Mouse (Mus musculus): ENCODE data around the gene Arid1b. TPM values are rescaled to one million over a fixed set of nuclear protein-coding genes. Genes with fewer than 3 reads are reported as not detected.
A peak's percentile ranks its signal among the peaks of the same experiment; 100 is the strongest.

Gene Arid1b
- total RNA-seq, 1 experiment, result 9.2 TPM

DNA sequence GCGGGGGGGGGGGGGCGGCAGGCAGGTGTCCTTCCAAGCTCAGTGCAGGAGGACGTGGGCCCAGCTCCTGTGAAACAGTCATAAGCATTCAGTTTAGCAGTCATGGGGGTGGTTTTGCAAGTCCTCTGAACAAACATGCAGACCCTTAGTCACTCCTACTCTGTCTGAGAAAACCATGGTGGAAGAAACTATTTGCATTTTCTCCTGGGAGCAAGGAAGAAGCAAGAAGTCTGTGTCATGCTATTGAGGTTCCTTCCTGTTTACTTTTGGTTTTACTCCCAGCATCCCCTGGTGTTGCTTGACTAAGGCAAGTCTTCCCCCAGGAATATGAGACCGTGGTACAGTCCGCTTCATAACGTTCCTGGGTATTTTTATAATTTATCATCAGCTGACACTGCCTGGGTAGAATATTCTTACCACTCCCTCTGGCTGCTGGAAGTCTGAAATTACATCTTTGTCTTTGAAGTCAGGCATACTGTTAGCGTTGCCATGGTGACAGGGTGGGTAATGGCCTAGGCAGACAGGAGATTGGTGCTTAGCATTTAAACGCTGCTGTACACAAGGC, 144.6 kb downstream of the Arid1b start:
- DNase-seq (ENCODE audit: low read depth, low spot score), result peak; percentile 57
- no peak for TF ChIP-seq ZC3H11A (IDR thresholded peaks at IDR 0.05; ENCODE audit: borderline replicate concordance, low read depth, low read length)
- TF ChIP-seq HCFC1 (IDR thresholded peaks at IDR 0.05; ENCODE audit: borderline replicate concordance, insufficient read depth, low read length), result no peak
- no peak for TF ChIP-seq MAFK (IDR thresholded peaks at IDR 0.05; ENCODE audit: insufficient read depth, low read depth, low read length)
- no peak for TF ChIP-seq CHD2 (IDR thresholded peaks at IDR 0.05; ENCODE audit: low read depth, low read length)
- TF ChIP-seq ZNF384 (IDR thresholded peaks at IDR 0.05; ENCODE audit: low read depth, low read length), result no peak
- H3K36me3 ChIP-seq (ENCODE audit: control insufficient read depth, insufficient read depth, low read length, poor library complexity, severe bottlenecking), result no peaks in the 10 kb centered on the region
- H3K4me1 ChIP-seq (ENCODE audit: control insufficient read depth in 2 of 2, insufficient read depth in 2 of 2, low read length in 2 of 2, poor library complexity in 1 of 2), result peaks cover 2 to 6% of the 10 kb centered on the region in 2 experiments; a peak in 2 of 4 replicates
- in situ Hi-C loops (cut with MboI; ENCODE audit: low sequenced_read_pairs in 2 of 2, unreplicated experiment in 2 of 2), result no loop called here
- no peak overlapping the region for H3K4me3 ChIP-seq (ENCODE audit: insufficient read depth in 1 of 2, low read depth in 1 of 2, low read length in 2 of 2, poor library complexity in 1 of 2, severe bottlenecking in 1 of 2)
- H3K9ac ChIP-seq (ENCODE audit: insufficient read depth, low read depth, low read length, poor library complexity, severe bottlenecking), result no peak overlapping the region
- H3K9me3 ChIP-seq (ENCODE audit: control insufficient read depth, insufficient read depth, low read depth, low read length), result no peaks in the 10 kb centered on the region
- H3K27ac ChIP-seq (ENCODE audit: insufficient read depth, low read depth, low read length, poor library complexity, severe bottlenecking), result no peak overlapping the region

DNA sequence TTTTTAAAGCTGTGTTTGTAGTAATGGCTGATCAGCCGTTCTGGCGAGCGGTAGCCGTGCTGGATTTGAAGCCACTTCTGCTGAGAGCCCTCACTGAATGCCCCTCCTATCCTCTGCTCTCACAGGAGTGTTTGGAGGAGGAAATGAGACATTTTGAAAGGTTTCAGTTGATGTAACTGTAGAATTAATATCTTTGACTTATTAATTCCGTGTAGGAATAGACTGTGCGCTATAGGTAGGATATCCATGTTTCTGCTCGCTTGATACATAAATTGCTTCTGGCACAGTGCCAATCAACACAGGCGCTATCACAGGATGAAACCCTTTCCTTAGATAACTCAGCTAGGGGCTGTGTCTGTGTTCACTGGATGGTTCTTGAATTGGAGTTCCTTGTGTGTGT, 145.4 kb downstream of the Arid1b start:
- in situ Hi-C loops (cut with MboI; ENCODE audit: low sequenced_read_pairs in 2 of 2, unreplicated experiment in 2 of 2), result no loop called here
- DNase-seq (ENCODE audit: low read depth, low spot score), result no peak
- Histone ChIP-seq H3K9ac (ENCODE audit: insufficient read depth, low read depth, low read length, poor library complexity, severe bottlenecking) (no peak overlapping the region), H3K36me3 (ENCODE audit: control insufficient read depth, insufficient read depth, low read length, poor library complexity, severe bottlenecking) (no peaks in the 10 kb centered on the region), H3K4me3 (ENCODE audit: insufficient read depth in 1 of 2, low read depth in 1 of 2, low read length in 2 of 2, poor library complexity in 1 of 2, severe bottlenecking in 1 of 2) (no peak overlapping the region), H3K4me1 (ENCODE audit: control insufficient read depth in 2 of 2, insufficient read depth in 2 of 2, low read length in 2 of 2, poor library complexity in 1 of 2) (peaks cover under 1 to 6% of the 10 kb centered on the region in 2 experiments; a peak in 2 of 4 replicates), H3K9me3 (ENCODE audit: control insufficient read depth, insufficient read depth, low read depth, low read length) (no peaks in the 10 kb centered on the region), H3K27ac (ENCODE audit: insufficient read depth, low read depth, low read length, poor library complexity, severe bottlenecking) (no peak overlapping the region)
- no peak for TF ChIP-seq CHD2 (IDR thresholded peaks at IDR 0.05; ENCODE audit: low read depth, low read length)
- no peak for TF ChIP-seq HCFC1 (IDR thresholded peaks at IDR 0.05; ENCODE audit: borderline replicate concordance, insufficient read depth, low read length)
- TF ChIP-seq ZNF384 (IDR thresholded peaks at IDR 0.05; ENCODE audit: low read depth, low read length), result no peak
- no peak for TF ChIP-seq MAFK (IDR thresholded peaks at IDR 0.05; ENCODE audit: insufficient read depth, low read depth, low read length)
- TF ChIP-seq ZC3H11A (IDR thresholded peaks at IDR 0.05; ENCODE audit: borderline replicate concordance, low read depth, low read length), result no peak

DNA sequence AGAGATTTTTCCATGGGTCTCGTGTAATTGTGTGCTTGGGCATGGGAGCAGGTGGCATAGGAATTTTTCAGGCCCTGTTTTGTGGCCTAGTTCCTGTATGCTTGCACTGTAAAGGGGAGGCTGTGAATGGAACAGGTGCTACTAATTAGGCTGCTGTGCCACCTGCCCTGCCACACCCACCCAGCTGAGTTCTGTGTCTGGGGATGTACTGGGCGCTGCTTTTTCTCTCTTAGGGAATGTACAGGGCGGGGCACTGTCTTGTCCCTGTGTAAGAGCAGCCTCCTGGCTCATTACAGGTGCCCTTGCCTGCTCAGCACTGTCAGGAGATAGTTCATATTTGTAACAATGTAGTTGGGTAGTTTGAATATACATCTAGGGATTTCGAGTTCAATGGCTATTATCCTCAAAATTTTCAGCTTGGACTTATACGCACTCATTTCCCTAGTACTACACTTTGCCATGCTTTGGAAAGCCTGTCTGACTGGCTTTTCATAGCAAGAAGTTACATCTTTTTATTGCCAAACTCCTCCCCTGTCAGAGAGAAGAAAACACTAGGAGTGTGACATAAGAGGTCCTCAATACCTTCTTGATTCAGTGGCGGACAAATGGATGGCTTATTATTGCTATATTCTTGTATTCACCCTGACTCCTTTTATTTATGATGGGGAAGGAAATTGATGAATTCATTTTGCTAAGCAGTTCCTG, 149.8 kb downstream of the Arid1b start:
- TF ChIP-seq CHD2 (IDR thresholded peaks at IDR 0.05; ENCODE audit: low read depth, low read length), result no peak
- TF ChIP-seq ZNF384 (IDR thresholded peaks at IDR 0.05; ENCODE audit: low read depth, low read length), result no peak
- H3K4me3 ChIP-seq (ENCODE audit: insufficient read depth in 1 of 2, low read depth in 1 of 2, low read length in 2 of 2, poor library complexity in 1 of 2, severe bottlenecking in 1 of 2), result no peak overlapping the region
- H3K9me3 ChIP-seq (ENCODE audit: control insufficient read depth, insufficient read depth, low read depth, low read length), result no peaks in the 10 kb centered on the region
- DNase-seq (ENCODE audit: low read depth, low spot score), result no peak
- in situ Hi-C loops (cut with MboI; ENCODE audit: low sequenced_read_pairs in 2 of 2, unreplicated experiment in 2 of 2), result no loop called here
- no peaks in the 10 kb centered on the region for H3K36me3 ChIP-seq (ENCODE audit: control insufficient read depth, insufficient read depth, low read length, poor library complexity, severe bottlenecking)
- no peak overlapping the region for H3K27ac ChIP-seq (ENCODE audit: insufficient read depth, low read depth, low read length, poor library complexity, severe bottlenecking)
- H3K9ac ChIP-seq (ENCODE audit: insufficient read depth, low read depth, low read length, poor library complexity, severe bottlenecking), result no peak overlapping the region
- H3K4me1 ChIP-seq (ENCODE audit: control insufficient read depth in 2 of 2, insufficient read depth in 2 of 2, low read length in 2 of 2, poor library complexity in 1 of 2), result peaks cover 0 to 2% of the 10 kb centered on the region in 2 experiments; a peak in 1 of 4 replicates

DNA sequence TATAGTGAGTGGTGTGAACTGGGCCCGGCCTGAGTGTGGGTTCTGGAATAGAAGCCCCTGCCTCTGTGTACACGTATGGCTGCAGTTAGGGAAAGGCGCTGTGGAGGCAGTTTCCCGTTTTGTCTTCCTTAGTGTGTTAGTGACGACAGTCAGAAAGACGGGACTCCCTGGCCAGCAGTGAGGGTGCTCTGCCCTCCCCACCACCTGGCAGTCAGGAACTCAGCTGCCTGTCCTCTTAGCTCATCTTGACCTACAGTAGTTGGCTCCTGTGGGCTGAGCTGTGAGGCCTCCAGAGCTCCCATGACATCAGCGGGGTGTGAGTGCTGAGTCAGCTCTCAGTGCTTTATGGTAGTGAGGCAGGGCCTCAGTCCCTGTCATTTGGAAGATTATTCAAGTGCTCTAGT, 156.5 kb downstream of the Arid1b start:
- Histone ChIP-seq H3K9me3 (ENCODE audit: control insufficient read depth, insufficient read depth, low read depth, low read length) (no peaks in the 10 kb centered on the region), H3K4me3 (ENCODE audit: insufficient read depth in 1 of 2, low read depth in 1 of 2, low read length in 2 of 2, poor library complexity in 1 of 2, severe bottlenecking in 1 of 2) (no peak overlapping the region)
- in situ Hi-C loops (cut with MboI; ENCODE audit: low sequenced_read_pairs in 2 of 2, unreplicated experiment in 2 of 2), result no loop called here

More for the DNA sequence above, 156.5 kb downstream of the Arid1b start:
- no peak for TF ChIP-seq ZC3H11A (IDR thresholded peaks at IDR 0.05; ENCODE audit: borderline replicate concordance, low read depth, low read length)
- peak; percentile 95 for TF ChIP-seq MAFK (IDR thresholded peaks at IDR 0.05; ENCODE audit: insufficient read depth, low read depth, low read length)
- Histone ChIP-seq H3K9ac (ENCODE audit: insufficient read depth, low read depth, low read length, poor library complexity, severe bottlenecking) (no peak overlapping the region), H3K27ac (ENCODE audit: insufficient read depth, low read depth, low read length, poor library complexity, severe bottlenecking) (no peak overlapping the region), H3K4me1 (ENCODE audit: control insufficient read depth in 2 of 2, insufficient read depth in 2 of 2, low read length in 2 of 2, poor library complexity in 1 of 2) (peaks cover 0 to 4% of the 10 kb centered on the region in 2 experiments; a peak in 1 of 4 replicates), H3K36me3 (ENCODE audit: control insufficient read depth, insufficient read depth, low read length, poor library complexity, severe bottlenecking) (no peaks in the 10 kb centered on the region)
- no peak for DNase-seq (ENCODE audit: low read depth, low spot score)

Measured in ES-E14 (cell line).